Mouse (Mus musculus): ENCODE data around the gene Olfr444. TPM values are rescaled to one million over a fixed set of nuclear protein-coding genes. Genes with fewer than 3 reads are reported as not detected.

Gene Olfr444
- not detected in 2 replicates for polyA plus RNA-seq (2015; fragmentation: Nextera tagmentation; extraction: Ambion mirVana)

DNA sequence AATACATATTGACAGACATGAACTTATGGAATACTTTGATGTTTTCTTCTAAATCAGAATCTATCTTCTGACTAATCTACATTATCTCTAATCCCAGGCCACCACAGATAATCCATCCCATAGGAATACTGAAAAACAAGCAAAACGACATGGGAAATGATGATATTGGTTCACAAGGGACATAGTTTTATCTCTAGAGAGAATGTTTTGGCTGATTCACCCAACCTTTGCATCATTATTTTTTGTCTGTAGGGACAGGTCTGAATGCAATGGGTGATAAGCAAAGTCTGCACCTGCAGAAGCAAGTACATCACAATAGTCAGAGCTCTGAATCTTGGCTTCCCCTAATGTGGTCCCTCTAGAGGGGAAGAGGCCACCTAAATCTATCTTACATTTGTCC is at the start of gene Olfr444:
TSS of gene Olfr444 (plus strand) at position 301 of the 400 bp plus-strand sequence.
- Histone ChIP-seq H3K27me3 (no peaks in the 10 kb centered on the region), H3K4me3 (no peak within 1 kb of the TSS), H3K4me1 (no peaks in the 10 kb centered on the region), H3K9ac (no peak within 1 kb of the TSS), H3K36me3 (no peaks in the 10 kb centered on the region), H3K9me3 (no peaks in the 10 kb centered on the region), H3K4me2 (no peak within 1 kb of the TSS), H3K27ac (no peak within 1 kb of the TSS)
- ATAC-seq (ENCODE audit: insufficient number of reproducible peaks, insufficient read depth, low FRiP score, low TSS enrichment, low read depth), result no peak
- WGBS, result 63% methylated on average over 1 of the region's 1 CpGs

DNA sequence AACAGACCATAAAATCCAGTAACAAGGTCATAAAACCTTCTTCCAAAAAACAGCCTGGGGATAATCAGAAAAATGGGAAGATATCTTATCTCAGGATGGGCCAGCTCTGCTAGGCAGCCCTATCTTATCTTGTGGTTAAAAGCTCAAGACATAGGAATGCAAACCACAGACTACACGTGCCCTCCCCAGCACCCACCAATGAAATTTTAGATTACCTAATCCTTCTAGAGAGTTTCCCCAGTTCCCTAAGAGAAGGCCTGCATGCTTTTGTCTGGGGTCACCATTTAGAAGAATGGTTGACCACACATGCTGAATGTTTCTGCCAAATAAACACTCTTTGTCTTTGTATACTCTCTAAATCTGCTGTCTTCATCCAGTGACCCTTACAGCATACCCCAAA is 48.5 kb upstream of the Olfr444 start:
- Histone ChIP-seq H3K27me3 (no peaks in the 10 kb centered on the region), H3K4me1 (no peaks in the 10 kb centered on the region), H3K4me3 (no peak overlapping the region), H3K27ac (no peak overlapping the region), H3K9me3 (no peaks in the 10 kb centered on the region), H3K4me2 (no peak overlapping the region), H3K36me3 (no peaks in the 10 kb centered on the region), H3K9ac (no peak overlapping the region)
- 25% methylated on average over 1 of the region's 1 CpGs for WGBS
- no peak for ATAC-seq (ENCODE audit: insufficient number of reproducible peaks, insufficient read depth, low FRiP score, low TSS enrichment, low read depth)

DNA sequence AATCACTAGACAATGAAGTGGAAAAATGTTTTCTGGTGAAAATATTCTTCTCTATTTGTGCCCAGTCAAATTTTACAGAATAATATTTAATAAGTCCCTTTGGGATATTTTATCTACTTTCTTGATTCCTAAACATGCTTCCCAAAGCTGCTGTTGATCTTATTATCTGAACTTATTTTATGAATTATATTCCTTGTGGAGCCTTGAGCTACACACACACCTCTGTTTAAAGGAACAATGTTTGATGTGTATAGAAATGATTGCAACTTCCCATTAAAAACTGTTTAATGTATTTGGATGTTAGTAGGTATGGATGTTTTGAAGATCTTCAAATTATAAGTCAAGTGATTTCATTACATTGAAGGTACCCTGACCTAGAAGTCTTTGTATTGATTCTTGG is 40.3 kb upstream of the Olfr444 start, which contains the start of gene Olfr447:
TSS of gene Olfr447 (plus strand) at position 301 of the 400 bp plus-strand sequence.
- no peaks in the 10 kb centered on the region for H3K9me3 ChIP-seq
- H3K36me3 ChIP-seq, result no peaks in the 10 kb centered on the region
- H3K27ac ChIP-seq, result no peak within 1 kb of the TSS
- H3K4me3 ChIP-seq, result no peak within 1 kb of the TSS
- ATAC-seq (ENCODE audit: insufficient number of reproducible peaks, insufficient read depth, low FRiP score, low TSS enrichment, low read depth), result no peak
- no peak within 1 kb of the TSS for H3K9ac ChIP-seq
- H3K4me2 ChIP-seq, result no peak within 1 kb of the TSS
- H3K4me1 ChIP-seq, result no peaks in the 10 kb centered on the region
- H3K27me3 ChIP-seq, result no peaks in the 10 kb centered on the region

DNA sequence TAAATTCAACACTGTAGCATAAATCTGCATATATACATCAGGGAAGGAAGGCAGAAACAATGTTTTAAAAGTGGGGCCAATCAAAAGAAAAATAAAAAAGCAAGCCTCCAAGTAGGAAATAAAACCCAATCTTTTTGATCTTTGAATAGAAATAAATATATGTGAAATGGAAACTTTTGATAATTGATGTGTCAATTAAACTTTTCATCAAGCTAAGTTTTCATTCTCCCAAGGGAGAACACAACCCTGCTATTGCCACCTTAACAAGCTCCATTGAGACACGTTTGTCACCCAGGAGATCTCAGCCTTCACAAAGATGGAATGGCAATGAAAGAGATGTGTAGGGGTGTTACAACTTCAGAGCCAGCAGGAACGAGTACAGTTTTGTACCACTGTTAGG is 27.8 kb upstream of the Olfr444 start, which contains the start of gene Olfr446:
TSS of gene Olfr446 (plus strand) at position 301 of the 400 bp plus-strand sequence.
- 66% methylated on average over 2 of the region's 2 CpGs for WGBS
- H3K9ac ChIP-seq, result no peak within 1 kb of the TSS
- H3K27me3 ChIP-seq, result no peaks in the 10 kb centered on the region
- H3K36me3 ChIP-seq, result no peaks in the 10 kb centered on the region
- no peak for ATAC-seq (ENCODE audit: insufficient number of reproducible peaks, insufficient read depth, low FRiP score, low TSS enrichment, low read depth)
- no peaks in the 10 kb centered on the region for H3K4me1 ChIP-seq
- no peaks in the 10 kb centered on the region for H3K9me3 ChIP-seq
- no peak within 1 kb of the TSS for H3K4me2 ChIP-seq
- no peak within 1 kb of the TSS for H3K27ac ChIP-seq
- H3K4me3 ChIP-seq, result no peak within 1 kb of the TSS

DNA sequence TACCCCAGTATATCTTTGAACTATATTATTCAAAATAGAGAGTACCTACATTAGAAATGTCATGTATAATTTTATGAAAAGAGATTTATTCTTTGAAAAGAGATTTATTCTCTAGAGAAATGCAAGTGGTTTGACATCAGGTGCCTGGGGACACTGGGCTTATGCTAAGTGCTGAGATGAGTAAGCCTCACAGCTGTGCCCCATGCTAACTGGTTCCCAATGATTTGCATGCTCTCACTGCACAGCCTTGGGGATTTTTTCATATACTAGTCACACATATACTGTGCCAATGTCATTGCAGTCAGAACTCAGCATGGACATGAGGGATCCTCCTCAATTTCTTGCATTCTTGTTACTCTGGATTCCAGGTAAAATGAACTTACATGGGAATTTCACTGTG is 31.5 kb downstream of the Olfr444 start:
- no peak overlapping the region for H3K27ac ChIP-seq
- H3K9me3 ChIP-seq, result no peaks in the 10 kb centered on the region
- no peaks in the 10 kb centered on the region for H3K36me3 ChIP-seq
- no peak overlapping the region for H3K4me2 ChIP-seq
- H3K27me3 ChIP-seq, result no peaks in the 10 kb centered on the region
- no peak overlapping the region for H3K4me3 ChIP-seq
- H3K9ac ChIP-seq, result no peak overlapping the region
- ATAC-seq (ENCODE audit: insufficient number of reproducible peaks, insufficient read depth, low FRiP score, low TSS enrichment, low read depth), result no peak
- H3K4me1 ChIP-seq, result no peaks in the 10 kb centered on the region

Other genes with a start within 250 kb of the Olfr444 start
- 75.6 and 81.9 TPM in 2 replicates for gene Tcaf1, start 239.0 kb upstream of the Olfr444 start, polyA plus RNA-seq (2015; fragmentation: Nextera tagmentation; extraction: Ambion mirVana)
- gene Olfr453, start 209.7 kb upstream of the Olfr444 start, polyA plus RNA-seq (2015; fragmentation: Nextera tagmentation; extraction: Ambion mirVana), result not detected in 2 replicates
- not detected in 2 replicates for gene Olfr38, start 192.7 kb upstream of the Olfr444 start, polyA plus RNA-seq (2015; fragmentation: Nextera tagmentation; extraction: Ambion mirVana)
- not detected in 2 replicates for gene Olfr452, start 164.0 kb upstream of the Olfr444 start, polyA plus RNA-seq (2015; fragmentation: Nextera tagmentation; extraction: Ambion mirVana)
- gene Olfr450, start 137.1 kb upstream of the Olfr444 start, polyA plus RNA-seq (2015; fragmentation: Nextera tagmentation; extraction: Ambion mirVana), result not detected in 2 replicates
- gene Olfr449, start 114.7 kb upstream of the Olfr444 start, polyA plus RNA-seq (2015; fragmentation: Nextera tagmentation; extraction: Ambion mirVana), result not detected in 2 replicates
- gene Olfr448, start 58.6 kb upstream of the Olfr444 start, polyA plus RNA-seq (2015; fragmentation: Nextera tagmentation; extraction: Ambion mirVana), result not detected in 2 replicates
- gene Olfr447, start 40.2 kb upstream of the Olfr444 start, polyA plus RNA-seq (2015; fragmentation: Nextera tagmentation; extraction: Ambion mirVana), result not detected in 2 replicates
- not detected in 2 replicates for gene Olfr446, start 27.7 kb upstream of the Olfr444 start, polyA plus RNA-seq (2015; fragmentation: Nextera tagmentation; extraction: Ambion mirVana)
- not detected in 2 replicates for gene Olfr441, start 157.3 kb downstream of the Olfr444 start, polyA plus RNA-seq (2015; fragmentation: Nextera tagmentation; extraction: Ambion mirVana)
- not detected in 2 replicates for gene Olfr237-ps1, start 197.5 kb downstream of the Olfr444 start, polyA plus RNA-seq (2015; fragmentation: Nextera tagmentation; extraction: Ambion mirVana)
- not detected in 2 replicates for gene Olfr437, start 214.2 kb downstream of the Olfr444 start, polyA plus RNA-seq (2015; fragmentation: Nextera tagmentation; extraction: Ambion mirVana)
- not detected in 2 replicates for gene Olfr13, start 223.1 kb downstream of the Olfr444 start, polyA plus RNA-seq (2015; fragmentation: Nextera tagmentation; extraction: Ambion mirVana)
- 0.19 TPM in 1 of 2 replicates, not detected in the other for gene Olfr435, start 248.1 kb downstream of the Olfr444 start, polyA plus RNA-seq (2015; fragmentation: Nextera tagmentation; extraction: Ambion mirVana)

All from embryonic facial prominence, embryonic 13.5 days (tissue).